Mouse (Mus musculus) lung, postnatal 0 days (tissue): ENCODE data around the gene Nme6.
"Not testable (repeated sequence)": the region's sequence is repeated elsewhere in the genome, so short reads cannot be mapped to it uniquely, and the experiment has no call there.

Experiments used
- CTCF ChIP-seq: IDR thresholded peaks from 2 replicates; pipeline ENCODE4 v1.5.1; 2016; ENCODE audit warnings: antibody characterized with exemption, mild to moderate bottlenecking
- EP300 ChIP-seq: IDR thresholded peaks from 2 replicates; pipeline ENCODE4 v1.6.1; 2016; ENCODE audit warnings: antibody characterized with exemption, mild to moderate bottlenecking, control low read depth

DNA sequence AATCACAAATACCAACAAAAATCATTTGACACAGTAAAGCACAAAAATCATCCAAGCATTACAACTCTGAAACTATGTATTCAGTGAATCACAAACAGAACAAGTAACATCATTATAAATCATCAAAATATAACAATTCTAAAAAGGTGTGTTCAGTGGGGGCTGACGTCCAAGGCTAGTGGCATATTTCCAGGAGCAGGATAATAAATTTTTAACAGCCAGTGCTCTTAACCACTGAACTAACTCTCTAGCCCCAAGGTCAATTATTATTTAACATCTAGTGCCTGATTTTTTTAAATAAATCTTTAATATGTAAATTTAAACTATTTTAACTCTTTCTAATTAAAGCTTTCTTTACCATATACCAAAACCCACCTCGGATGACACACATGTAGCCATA lies 27.0 kb upstream of the Nme6 start:
- TF ChIP-seq CTCF, EP300: not testable (repeated sequence)
